Mouse (Mus musculus) kidney, adult 2 months (tissue): ENCODE measurements around the gene Fbxo33. TPM values are rescaled to one million over a fixed set of nuclear protein-coding genes. Genes with fewer than 3 reads are reported as not detected.
A peak's percentile ranks its signal among the peaks of the same experiment; 100 is the strongest.

Experiments used
- DNase-seq: peaks from one replicate; pipeline ENCODE4 v3.0.0; 2021
- H3K27ac ChIP-seq: fragments of 200-500 bp; 2 replicates; pipeline ENCODE4 v1.5.1; 2012; ENCODE audit warnings: low read depth, low read length, control low read depth, inconsistent platforms; ENCODE audit not compliant: insufficient read depth
- H3K27me3 ChIP-seq: fragments of 200-500 bp; replicated peaks from 2 replicates; pipeline ENCODE4 v1.6.1; 2012; ENCODE audit warnings: mild to moderate bottlenecking, moderate library complexity, low read length, inconsistent platforms; ENCODE audit not compliant: control insufficient read depth, insufficient read depth
- H3K36me3 ChIP-seq: fragments of 200-500 bp; 2 replicates; pipeline ENCODE4 v1.6.1; 2012; ENCODE audit warnings: mild to moderate bottlenecking, moderate library complexity, low read length, inconsistent platforms; ENCODE audit not compliant: control insufficient read depth, insufficient read depth
- H3K4me1 ChIP-seq: fragments of 200-500 bp; 2 replicates; pipeline ENCODE4 v1.6.1; 2011; ENCODE audit warnings: low read length; ENCODE audit not compliant: control insufficient read depth, insufficient read depth
- H3K4me3 ChIP-seq: fragments of 200-500 bp; 2 replicates; pipeline ENCODE4 v1.5.1; 2011; ENCODE audit warnings: mild to moderate bottlenecking, low read depth, low read length, control low read depth; ENCODE audit not compliant: insufficient read depth
- CTCF ChIP-seq: fragments of 200-500 bp; conservative IDR thresholded peaks from 2 replicates; pipeline ENCODE4 v1.5.1; 2011; ENCODE audit warnings: low read depth, mild to moderate bottlenecking, control low read depth, low read length, moderate library complexity, mixed read lengths; ENCODE audit not compliant: insufficient read depth, insufficient read length
- POLR2A ChIP-seq: fragments of 200-500 bp; IDR thresholded peaks from one replicate; pipeline ENCODE4 v1.6.1; 2011; ENCODE audit warnings: low read depth, low read length, control low read depth
- WGBS: fragments of 180-500 bp; shearing (Covaris S2); methylation state at CpG from one replicate; pipeline ENCODE4 v1.1.7; 2018; 5-methylcytosine and 5-hydroxymethylcytosine counted together
- polyA plus RNA-seq: library from polyadenylated mRNA; depleted of rRNA; stranded (reverse); fragments of >200 nt; gene quantifications from 2 replicates; pipeline ENCODE4 v1.2.3, GENCODE M21; 2012

Gene Fbxo33
- polyA plus RNA-seq, 1 experiment: 9.2 TPM

GRCm38 (mm10) chr12:59216676-59217266, 2.8 kb downstream of the Fbxo33 start:
- H3K36me3 ChIP-seq: no peaks in the 10 kb centered on the region
- no peak overlapping the region for H3K27ac ChIP-seq
- WGBS: 61% methylated on average over 6 of the region's 6 CpGs
- no peak overlapping the region for H3K4me3 ChIP-seq
- no peaks in the 10 kb centered on the region for H3K27me3 ChIP-seq
- TF ChIP-seq POLR2A (no peak), CTCF (no peak)
- no peak for DNase-seq
- peaks cover 10% of the 10 kb centered on the region for H3K4me1 ChIP-seq

GRCm38 (mm10) chr12:59216176-59216575, 3.3 kb downstream of the Fbxo33 start:
- Histone ChIP-seq H3K27ac (no peak overlapping the region), H3K4me3 (no peak overlapping the region), H3K36me3 (no peaks in the 10 kb centered on the region), H3K27me3 (no peaks in the 10 kb centered on the region), H3K4me1 (peaks cover 10% of the 10 kb centered on the region)
- DNase-seq: no peak
- no peak for TF ChIP-seq CTCF
- TF ChIP-seq POLR2A: no peak
- WGBS: 69% methylated on average over 4 of the region's 4 CpGs

GRCm38 (mm10) chr12:59207814-59208213, 11.7 kb downstream of the Fbxo33 start:
- H3K4me3 ChIP-seq: no peak overlapping the region
- no peak for DNase-seq
- 89% methylated on average over 1 of the region's 1 CpGs for WGBS
- H3K36me3 ChIP-seq: peaks cover 2% of the 10 kb centered on the region; the same call in 1 of the 2 replicates
- TF ChIP-seq POLR2A: no peak
- H3K27ac ChIP-seq: no peak overlapping the region
- H3K27me3 ChIP-seq: no peaks in the 10 kb centered on the region
- peaks cover 3% of the 10 kb centered on the region; the same call in 1 of the 2 replicates for H3K4me1 ChIP-seq

- WGBS: 73% methylated on average over 3 of the region's 3 CpGs
- Histone ChIP-seq H3K4me3 (no peak overlapping the region), H3K4me1 (peaks cover 3% of the 10 kb centered on the region; the same call in 1 of the 2 replicates), H3K27ac (no peak overlapping the region; the same call in 1 of the 2 replicates), H3K36me3 (peaks cover 2% of the 10 kb centered on the region; the same call in 1 of the 2 replicates), H3K27me3 (no peaks in the 10 kb centered on the region)
- no peak for DNase-seq
- TF ChIP-seq CTCF (no peak), POLR2A (no peak)
Measured at GRCm38 (mm10) chr12:59207000-59207390, 12.5 kb downstream of the Fbxo33 start.

GRCm38 (mm10) chr12:59206208-59206999, 13.1 kb downstream of the Fbxo33 start:
- no peak overlapping the region; the same call in 1 of the 2 replicates for H3K27ac ChIP-seq
- no peaks in the 10 kb centered on the region for H3K27me3 ChIP-seq
- TF ChIP-seq POLR2A (no peak), CTCF (no peak)
- peaks cover 3% of the 10 kb centered on the region; the same call in 1 of the 2 replicates for H3K4me1 ChIP-seq
- 85% methylated on average over 4 of the region's 4 CpGs for WGBS
- no peak for DNase-seq
- H3K36me3 ChIP-seq: peaks cover 2% of the 10 kb centered on the region
- no peak overlapping the region for H3K4me3 ChIP-seq

GRCm38 (mm10) chr12:59205571-59205970, 14.0 kb downstream of the Fbxo33 start:
- WGBS: 94% methylated on average over 6 of the region's 6 CpGs
- no peaks in the 10 kb centered on the region for H3K27me3 ChIP-seq
- H3K27ac ChIP-seq: no peak overlapping the region
- H3K36me3 ChIP-seq: peaks cover 3% of the 10 kb centered on the region
- DNase-seq: no peak
- H3K4me3 ChIP-seq: no peak overlapping the region
- TF ChIP-seq CTCF (no peak), POLR2A (no peak)
- H3K4me1 ChIP-seq: peaks cover 3% of the 10 kb centered on the region; the same call in 1 of the 2 replicates

GRCm38 (mm10) chr12:59199361-59199760, 20.2 kb downstream of the Fbxo33 start:
- H3K27ac ChIP-seq: no peak overlapping the region

More at GRCm38 (mm10) chr12:59199361-59199760, 20.2 kb downstream of the Fbxo33 start:
- H3K4me3 ChIP-seq: no peak overlapping the region
- no peaks in the 10 kb centered on the region for H3K27me3 ChIP-seq
- no peak for TF ChIP-seq CTCF
- TF ChIP-seq POLR2A: no peak
- H3K4me1 ChIP-seq: peaks cover 2% of the 10 kb centered on the region; the same call in 1 of the 2 replicates
- DNase-seq: peak; percentile 12
- 89% methylated on average over 2 of the region's 2 CpGs for WGBS
- peaks cover 3% of the 10 kb centered on the region for H3K36me3 ChIP-seq
